9 mouse cellular contexts compared by ENCODE assay signal in the genomic region with DNA sequence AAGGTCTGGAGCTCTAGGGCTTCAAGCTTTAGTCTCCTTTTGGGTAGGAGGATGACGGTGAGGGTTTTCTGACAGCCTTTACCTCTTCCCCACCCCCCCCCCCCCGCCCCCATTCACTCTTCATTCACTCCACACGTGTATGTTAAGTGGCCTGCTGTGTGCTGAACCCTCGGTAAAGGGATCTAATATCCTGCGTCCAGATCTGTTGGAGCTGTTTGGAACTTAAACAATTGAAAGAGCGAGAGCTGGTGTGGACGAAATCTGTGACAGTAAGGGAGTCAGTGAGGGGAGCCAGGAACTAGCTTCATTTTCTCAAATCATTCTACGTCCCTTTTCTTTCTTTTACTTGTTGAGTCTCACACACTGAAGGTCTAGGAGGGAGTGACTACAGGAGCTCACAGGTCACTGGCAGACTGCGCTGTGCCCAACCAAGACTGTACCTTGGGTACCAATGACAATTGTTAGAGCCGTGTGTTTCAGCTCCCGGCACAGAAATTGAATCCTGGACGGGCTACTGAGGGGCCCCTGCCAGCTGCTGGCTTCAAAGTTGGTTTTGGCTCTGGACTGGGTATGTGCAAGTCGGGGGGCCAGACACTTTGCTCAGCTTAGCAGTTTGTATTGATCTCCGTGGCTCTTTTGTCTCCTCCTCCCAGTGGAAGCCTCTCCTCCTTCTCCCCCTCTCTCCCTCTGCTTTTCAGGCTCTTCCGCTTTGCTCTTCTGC. TPM values are rescaled to one million over a fixed set of nuclear protein-coding genes. Genes with fewer than 3 reads are reported as not detected.
A peak's percentile ranks its signal among the peaks of the same experiment; 100 is the strongest.
DNase-seq lines count a peak whose midpoint lies in the region; ATAC-seq lines count a peak whose summit lies in the region.
"Had no signal": no experiment of that assay in that cellular context is flagged by ENCODE, and none has a peak within 500 bp of the region (broad histone marks: within the 10 kb centered on the region; RNA-seq: fewer than 3 reads in every experiment).

A gene (plus strand): TSS at position 689 of the 721 bp plus-strand sequence.

- H3K4me3 ChIP-seq in intestine, embryonic 14.5 days (ENCODE audit: low read depth, low read length) = peak within 1 kb of the TSS; percentile 26
- peak within 1 kb of the TSS; percentile 49 for H3K4me3 ChIP-seq in midbrain, embryonic 10.5 days

- peak; percentile 71 for ATAC-seq in frontal cortex, adult (ENCODE audit: low TSS enrichment)
- no peak for ATAC-seq in intestine, embryonic 14.5 days (replicated peaks; ENCODE audit: low FRiP score, low TSS enrichment, low read depth)

- H3K9ac ChIP-seq in intestine, embryonic 14.5 days (ENCODE audit: low read length) = no peak within 1 kb of the TSS

- no peaks in the 10 kb centered on the region for H3K36me3 ChIP-seq in intestine, embryonic 14.5 days (ENCODE audit: control insufficient read depth, insufficient read depth, low read length)
- no peaks in the 10 kb centered on the region for H3K36me3 ChIP-seq in midbrain, embryonic 10.5 days

- H3K9me3 ChIP-seq in intestine, embryonic 14.5 days (ENCODE audit: control insufficient read depth, low read length) = no peaks in the 10 kb centered on the region
- H3K9me3 ChIP-seq in midbrain, embryonic 10.5 days (replicated peaks) = no peaks in the 10 kb centered on the region

- H3K27ac ChIP-seq in intestine, embryonic 14.5 days (ENCODE audit: low read depth) = 0 out of 2 replicates have a peak within 1 kb of the TSS, but pooled peaks have one; percentile 16
- H3K27ac ChIP-seq in midbrain, embryonic 10.5 days (replicated peaks) = peak within 1 kb of the TSS; percentile 81

- H3K4me1 ChIP-seq in intestine, embryonic 14.5 days (replicated peaks; ENCODE audit: control insufficient read depth, insufficient read depth, low read length) = no peaks in the 10 kb centered on the region
- H3K4me1 ChIP-seq in midbrain, embryonic 10.5 days = peaks cover 13% of the 10 kb centered on the region; the same call in 1 of the 2 replicates

- no peak for DNase-seq in frontal cortex, postnatal 25 days (ENCODE audit: low spot score in 2 of 2)
- DNase-seq in right cerebral cortex, postnatal 10 days (ENCODE audit: low spot score in 2 of 2) = peak; percentile 44 to 45
- DNase-seq in right cerebral cortex, adult 18-20 months = no peak
- no peak for DNase-seq in intestine, embryonic 14.5 days (ENCODE audit: low spot score)
- DNase-seq in midbrain, embryonic 10.5 days (ENCODE audit: low spot score) = peak; percentile 39
- no peak for DNase-seq in Muller cell, postnatal 12 days (ENCODE audit: inconsistent ontology term)
- DNase-seq in urinary bladder, postnatal 4 days (ENCODE audit: low spot score in 2 of 2) = no peak

- peak within 1 kb of the TSS; percentile 53 for H3K4me2 ChIP-seq in intestine, embryonic 14.5 days (ENCODE audit: low read length)

- 29% methylated on average over 15 of the region's 15 CpGs for WGBS in intestine, embryonic 14.5 days
- WGBS in midbrain, embryonic 10.5 days = 30% methylated on average over 15 of the region's 15 CpGs

- 0 out of 2 replicates have a peak, but pooled peaks cover 2% of the 10 kb centered on the region for H3K27me3 ChIP-seq in intestine, embryonic 14.5 days (replicated peaks; ENCODE audit: control insufficient read depth, insufficient read depth, low read length)
- peaks cover 69% of the 10 kb centered on the region for H3K27me3 ChIP-seq in midbrain, embryonic 10.5 days (ENCODE audit: low read depth, poor library complexity, severe bottlenecking)
- H3K27me3 ChIP-seq: CH12.LX had no signal

RNA-seq across cellular contexts. Expression of the gene that starts here (rescaled TPM):
- polyA plus RNA-seq in intestine, embryonic 14.5 days (2014; fragmentation: Nextera tagmentation; extraction: Ambion mirVana) = 1.6 and 2.0 TPM in 2 replicates
- polyA plus RNA-seq in midbrain, embryonic 10.5 days (2016; fragmentation: Nextera tagmentation; extraction: Ambion mirVana) = 4.6 and 7.9 TPM in 2 replicates

Comparison
In these comparisons a context has a peak if more than half of its experiments do, and no peak if none do; other contexts are left out.
1. DNase-seq: peak in right cerebral cortex, postnatal 10 days (2 of 2) and midbrain, embryonic 10.5 days (single experiment); none in frontal cortex, postnatal 25 days (0 of 2), right cerebral cortex, adult 18-20 months (single experiment), intestine, embryonic 14.5 days (single experiment), Muller cell, postnatal 12 days (single experiment) and urinary bladder, postnatal 4 days (0 of 2).